Mouse (Mus musculus) heart, adult 2 months (tissue): ENCODE measurements around the gene Slc35e1. TPM values are rescaled to one million over a fixed set of nuclear protein-coding genes. Genes with fewer than 3 reads are reported as not detected.

Experiments
- DNase-seq, 2 experiments: peaks; one replicate each; pipeline ENCODE4 v3.0.0; 2021
- H3K27ac ChIP-seq: fragments of 200-600 bp; 2 replicates; pipeline ENCODE4 v1.8.1; 2022
- H3K27me3 ChIP-seq: fragments of 200-500 bp; 2 replicates; pipeline ENCODE4 v1.6.1; 2012; ENCODE audit warnings: mild to moderate bottlenecking, low read length, inconsistent platforms, mixed read lengths; ENCODE audit not compliant: control insufficient read depth, insufficient read depth
- H3K36me3 ChIP-seq: fragments of 200-500 bp; 2 replicates; pipeline ENCODE4 v1.6.1; 2012; ENCODE audit warnings: low read length, inconsistent platforms; ENCODE audit not compliant: control insufficient read depth, insufficient read depth
- H3K4me1 ChIP-seq: fragments of 200-500 bp; 2 replicates; pipeline ENCODE4 v1.6.1; 2011; ENCODE audit warnings: low read length; ENCODE audit not compliant: control insufficient read depth, insufficient read depth
- H3K4me3 ChIP-seq: fragments of 200-600 bp; 2 replicates; pipeline ENCODE4 v1.8.1; 2022
- H3K79me2 ChIP-seq: fragments of 200-500 bp; replicated peaks from 2 replicates; pipeline ENCODE4 v1.6.1; 2012; ENCODE audit warnings: mild to moderate bottlenecking, inconsistent platforms, low read length, moderate library complexity, mixed read lengths; ENCODE audit not compliant: control insufficient read depth, insufficient read depth
- H3K9ac ChIP-seq: fragments of 200-500 bp; 2 replicates; pipeline ENCODE4 v1.6.1; 2012; ENCODE audit warnings: low read depth, mild to moderate bottlenecking, control low read depth, inconsistent platforms, low read length, mixed read lengths
- CTCF ChIP-seq: fragments of 200-600 bp; IDR thresholded peaks from 2 replicates; pipeline ENCODE4 v1.8.1; 2022; ENCODE audit warnings: antibody characterized with exemption, mild to moderate bottlenecking, moderate library complexity
- EP300 ChIP-seq: fragments of 200-500 bp; IDR thresholded peaks from 2 replicates; pipeline ENCODE4 v1.6.1; 2011; ENCODE audit warnings: low read depth, low read length, control low read depth; ENCODE audit not compliant: insufficient read depth
- POLR2A ChIP-seq: fragments of 200-500 bp; IDR thresholded peaks from 2 replicates; pipeline ENCODE4 v1.6.1; 2011; ENCODE audit warnings: mild to moderate bottlenecking, low read depth, low read length, control low read depth; ENCODE audit not compliant: insufficient read depth
- WGBS: fragments of 180-500 bp; shearing (Covaris S2); methylation state at CpG from one replicate; pipeline ENCODE4 v1.1.7; 2018; 5-methylcytosine and 5-hydroxymethylcytosine counted together
- intact Hi-C: fragments of 180-260 bp; cut with DNase I; formaldehyde crosslinking; loops from one replicate; pipeline ENCODE4 v1.15.1; 2025
- polyA plus RNA-seq: library from polyadenylated mRNA; depleted of rRNA; stranded (reverse); fragments of >200 nt; gene quantifications from 2 replicates; pipeline ENCODE4 v1.2.3, GENCODE M21; 2012
- total RNA-seq, 2 experiments: library from RNA; stranded (reverse); gene quantifications; 2 replicates each; pipeline ENCODE4 v1.2.3; 2021

The Slc35e1 gene
- total and polyA plus RNA-seq, 3 experiments = 68.0 to 85.7 (median 83.2) TPM

DNA sequence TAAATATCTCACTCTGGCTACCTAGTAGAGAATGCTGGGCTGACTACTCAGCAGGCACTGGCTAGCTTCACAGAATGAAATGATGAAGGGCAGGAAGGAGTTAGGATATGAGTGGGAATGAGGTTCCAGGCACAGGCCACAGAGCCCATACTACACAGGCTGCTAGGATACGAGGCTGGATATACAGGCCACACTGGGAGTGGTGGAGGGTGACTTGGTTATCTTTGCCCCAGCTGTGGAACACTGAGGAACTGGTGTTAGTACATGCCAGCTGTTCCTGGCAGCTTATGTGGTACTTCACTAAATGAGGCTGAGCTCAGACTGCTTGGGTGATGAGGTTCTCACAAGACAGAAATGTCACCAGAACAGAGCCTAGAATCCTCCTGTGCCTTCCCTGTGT is 20.7 kb upstream of the Slc35e1 start:
- H3K36me3 ChIP-seq = no peaks in the 10 kb centered on the region
- peaks cover 6% of the 10 kb centered on the region for H3K79me2 ChIP-seq
- peak overlapping the region; percentile 59 for H3K27ac ChIP-seq
- H3K9ac ChIP-seq = no peak overlapping the region
- 39% methylated on average over 1 of the region's 1 CpGs for WGBS
- peaks cover 18% of the 10 kb centered on the region for H3K4me1 ChIP-seq
- intact Hi-C loops = no loop called here
- no peak for DNase-seq
- H3K27me3 ChIP-seq = no peaks in the 10 kb centered on the region
- no peak overlapping the region for H3K4me3 ChIP-seq
- TF ChIP-seq CTCF = no peak
- no peak for TF ChIP-seq POLR2A
- TF ChIP-seq EP300 = no peak

DNA sequence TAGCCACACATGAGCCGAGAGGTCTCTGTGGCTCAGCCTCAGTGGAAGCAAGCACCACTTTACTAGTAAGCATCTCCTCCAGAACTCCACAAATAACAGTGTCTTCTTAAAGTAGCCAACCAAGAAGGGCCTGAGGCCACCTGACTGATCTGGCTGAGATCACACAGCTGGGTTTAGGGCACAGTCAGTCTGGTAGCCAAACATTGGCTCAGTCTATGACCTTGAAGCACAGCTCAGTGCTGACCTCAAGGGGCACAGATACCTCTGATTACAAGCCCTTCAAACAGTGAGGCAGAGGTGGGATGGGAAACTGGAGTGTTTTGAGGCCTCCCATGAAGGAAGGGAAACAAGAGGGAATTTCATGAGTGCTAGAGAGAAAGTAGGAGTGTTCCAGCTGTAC is 20.2 kb upstream of the Slc35e1 start:
- peaks cover 6% of the 10 kb centered on the region for H3K79me2 ChIP-seq
- H3K27me3 ChIP-seq = no peaks in the 10 kb centered on the region
- no peak for DNase-seq
- H3K36me3 ChIP-seq = no peaks in the 10 kb centered on the region
- H3K27ac ChIP-seq = peak overlapping the region; percentile 59
- TF ChIP-seq EP300 (no peak), CTCF (no peak), POLR2A (no peak)
- H3K9ac ChIP-seq = no peak overlapping the region
- H3K4me1 ChIP-seq = peaks cover 21% of the 10 kb centered on the region
- no peak overlapping the region for H3K4me3 ChIP-seq
- WGBS = 74% methylated on average over 1 of the region's 1 CpGs
- intact Hi-C loops = no loop called here

DNA sequence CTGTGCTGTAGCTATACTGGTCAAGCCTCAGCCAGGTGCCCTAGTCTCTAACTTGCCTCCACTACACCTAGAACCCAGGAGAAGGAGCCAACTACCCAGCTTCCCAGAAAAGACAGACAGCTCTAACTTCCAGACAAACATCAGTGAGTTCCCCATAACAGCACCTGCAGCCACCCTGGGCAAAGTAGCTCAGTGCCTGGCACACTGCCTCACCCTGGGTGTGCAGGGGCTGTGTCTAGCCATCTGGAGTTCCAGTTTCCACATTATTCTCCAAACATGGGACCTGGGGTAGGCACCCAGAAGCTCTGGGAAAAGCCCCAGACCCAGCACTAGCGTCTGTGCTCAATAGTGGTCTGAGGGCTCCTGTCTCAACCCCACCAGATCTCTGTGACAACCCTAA is 15.1 kb upstream of the Slc35e1 start:
- H3K9ac ChIP-seq = no peak overlapping the region

DNA sequence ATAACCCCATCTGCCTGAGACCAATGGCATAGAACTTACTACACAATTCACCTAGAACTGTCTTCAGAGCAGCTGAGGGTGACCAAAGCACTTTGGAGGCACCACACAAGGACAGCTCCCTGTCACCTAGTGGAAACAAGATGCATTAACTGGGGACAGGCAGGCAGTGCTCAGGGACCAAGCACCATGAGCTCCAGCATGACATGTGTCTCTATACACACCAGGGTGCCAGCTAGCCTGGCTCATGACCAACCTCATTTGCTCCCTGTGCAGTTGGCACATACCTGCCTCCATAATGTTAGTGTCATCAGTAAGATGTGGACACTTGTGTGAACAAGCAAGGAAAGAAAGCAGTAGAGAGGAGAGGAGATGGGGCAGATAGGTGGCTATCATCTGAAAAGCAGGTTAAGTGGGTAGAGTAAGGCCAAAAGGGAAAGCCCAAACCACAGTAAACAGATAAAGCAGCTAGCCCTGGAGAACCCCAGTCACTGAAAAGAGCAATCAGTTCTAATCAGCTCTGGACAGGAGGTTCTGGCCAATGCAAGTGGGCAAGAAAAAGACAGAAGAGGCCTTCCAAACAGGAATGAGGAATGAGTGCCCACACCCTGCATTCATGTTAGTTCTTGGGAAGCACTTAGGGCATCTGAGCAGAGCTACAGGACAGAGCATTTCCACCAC is 12.4 kb upstream of the Slc35e1 start:
- Histone ChIP-seq H3K27ac (peak overlapping the region; percentile 12; the same call in 1 of the 2 replicates), H3K4me1 (peaks cover 47% of the 10 kb centered on the region), H3K36me3 (no peaks in the 10 kb centered on the region), H3K9ac (no peak overlapping the region), H3K79me2 (peaks cover 10% of the 10 kb centered on the region), H3K27me3 (no peaks in the 10 kb centered on the region), H3K4me3 (no peak overlapping the region)
- TF ChIP-seq CTCF (peak; percentile 32), POLR2A (no peak)
- intact Hi-C loops = no loop called here
- no peak for DNase-seq

More for the DNA sequence above, 15.1 kb upstream of the Slc35e1 start:
- peaks cover 8% of the 10 kb centered on the region for H3K79me2 ChIP-seq
- DNase-seq = no peak
- WGBS = 78% methylated on average over 1 of the region's 1 CpGs
- H3K4me3 ChIP-seq = no peak overlapping the region
- H3K4me1 ChIP-seq = peaks cover 36% of the 10 kb centered on the region
- intact Hi-C loops = no loop called here
- no peak overlapping the region for H3K27ac ChIP-seq
- H3K36me3 ChIP-seq = no peaks in the 10 kb centered on the region
- no peaks in the 10 kb centered on the region for H3K27me3 ChIP-seq
- TF ChIP-seq POLR2A = no peak
- no peak for TF ChIP-seq CTCF
- no peak for TF ChIP-seq EP300

DNA sequence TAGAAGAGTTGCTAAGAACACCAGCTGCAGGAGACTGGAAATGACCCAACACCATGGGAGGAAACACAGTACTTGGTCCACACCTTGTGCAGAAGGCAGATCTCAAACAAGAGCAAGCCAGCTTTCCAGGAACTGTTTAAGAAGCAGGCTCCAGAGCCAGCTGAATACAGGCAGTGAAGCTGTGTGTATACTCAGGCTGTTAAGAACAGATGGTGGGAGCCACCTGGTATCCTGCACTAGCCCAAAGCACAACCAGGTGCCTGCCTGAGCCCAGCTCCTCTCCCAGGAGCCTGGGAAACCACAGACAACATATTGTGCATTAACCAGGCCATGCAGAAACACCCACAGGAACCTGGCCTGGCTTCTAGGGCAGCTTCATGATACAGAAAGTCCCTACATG is 11.7 kb upstream of the Slc35e1 start:
- intact Hi-C loops = no loop called here
- no peak for DNase-seq
- Histone ChIP-seq H3K4me1 (peaks cover 46% of the 10 kb centered on the region), H3K27me3 (no peaks in the 10 kb centered on the region), H3K27ac (no peak overlapping the region; the same call in 1 of the 2 replicates), H3K36me3 (no peaks in the 10 kb centered on the region), H3K9ac (no peak overlapping the region), H3K4me3 (no peak overlapping the region), H3K79me2 (peaks cover 8% of the 10 kb centered on the region)
- TF ChIP-seq CTCF (no peak), EP300 (no peak), POLR2A (no peak)

DNA sequence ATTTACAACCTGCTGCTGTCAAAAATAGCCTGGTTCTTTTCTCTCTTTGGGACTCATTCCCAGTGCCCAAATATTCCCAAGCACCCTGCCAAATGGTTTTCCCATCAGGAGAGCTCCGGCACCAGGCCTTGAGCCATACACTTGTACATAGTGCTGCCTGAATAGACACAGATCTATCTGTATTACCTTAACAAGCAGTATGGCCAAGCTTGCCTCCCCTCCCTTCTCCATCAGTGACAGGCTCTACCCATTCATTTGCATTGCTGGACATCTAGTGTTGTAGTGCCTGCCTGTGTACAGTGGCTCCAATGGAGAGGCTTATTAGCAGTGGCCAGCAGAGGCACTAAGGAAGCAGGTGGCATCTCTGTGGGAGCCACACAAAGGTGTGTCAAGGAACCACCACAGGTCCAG is 8.1 kb upstream of the Slc35e1 start:
- intact Hi-C loops = no loop called here
- H3K27me3 ChIP-seq = no peaks in the 10 kb centered on the region
- H3K79me2 ChIP-seq = peaks cover 4% of the 10 kb centered on the region
- TF ChIP-seq EP300 (0 out of 2 replicates have a peak, but pooled peaks have one; percentile 31), CTCF (no peak)
- no peaks in the 10 kb centered on the region for H3K36me3 ChIP-seq
- no peak overlapping the region for H3K9ac ChIP-seq
- peak overlapping the region; percentile 82 for H3K27ac ChIP-seq
- no peak overlapping the region for H3K4me3 ChIP-seq
- WGBS = 33% methylated on average over 1 of the region's 1 CpGs
- peak in 1 of 2 experiments; percentile 66 for DNase-seq
- H3K4me1 ChIP-seq = peaks cover 39% of the 10 kb centered on the region
